Mouse (Mus musculus) erythroblast, embryonic 14.5 days (primary cell): ENCODE measurements around the gene Gjb6.

Source experiments
- GATA1 ChIP-seq: IDR thresholded peaks from 2 replicates; pipeline ENCODE4 v1.6.1; 2012; ENCODE audit warnings: low read length, inconsistent platforms, mixed read lengths
- TAL1 ChIP-seq: IDR thresholded peaks from 3 replicates; pipeline ENCODE4 v1.6.1; 2012; ENCODE audit warnings: low read length, inconsistent platforms, mixed read lengths

DNA sequence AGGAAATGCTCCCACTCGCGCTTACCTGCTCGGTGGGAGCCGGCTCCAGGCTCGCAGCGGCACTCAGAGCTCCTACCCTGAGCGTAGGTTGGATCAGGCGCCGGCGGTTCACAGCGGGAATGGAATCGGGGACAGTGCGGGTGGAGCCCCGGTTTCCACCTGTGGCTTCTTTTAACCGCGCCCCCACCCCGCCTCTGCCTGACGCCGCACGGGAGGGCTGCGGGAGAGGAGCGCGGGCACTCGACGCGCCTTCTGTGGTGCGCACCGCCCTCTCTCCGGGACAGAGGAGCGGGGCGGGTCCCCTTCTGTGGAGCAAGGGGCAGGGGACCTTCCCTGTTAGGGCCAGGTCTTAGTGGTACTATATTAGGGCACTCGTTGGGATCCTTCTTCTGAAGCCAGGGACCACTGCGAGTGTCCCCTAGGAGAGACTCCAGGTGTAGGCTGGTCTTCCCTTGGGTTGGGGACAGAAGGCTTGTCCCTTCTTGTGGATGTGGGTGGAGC lies at the start of gene Gjb6:
- TF ChIP-seq GATA1 (no peak), TAL1 (no peak)
